Comparison of ENCODE assay signal across 18 mouse cellular contexts in genomic region chr5:122116243-122116642, GRCm38 (mm10). TPM values are rescaled to one million over a fixed set of nuclear protein-coding genes. Genes with fewer than 3 reads are reported as not detected.
DNase-seq lines count a peak whose midpoint lies in the region; ATAC-seq and TF ChIP-seq lines count a peak whose summit lies in the region.
"Had no signal": no experiment of that assay in that cellular context is flagged by ENCODE, and none has a peak within 500 bp of the region (broad histone marks: within the 10 kb centered on the region; RNA-seq: fewer than 3 reads in every experiment).

No protein-coding gene starts in this region.

- peak; percentile 32 for TF ChIP-seq CTCF in heart, postnatal 0 days (IDR thresholded peaks at IDR 0.05; ENCODE audit: low read depth)
- TF ChIP-seq CTCF in cortical plate, adult 2 months (IDR thresholded peaks at IDR 0.05; ENCODE audit: extremely low read depth, insufficient read depth, low read length): 0 out of 2 replicates have a peak, but pooled peaks have one; percentile 8

- no peak overlapping the region for H3K4me3 ChIP-seq in heart, postnatal 0 days (ENCODE audit: low read depth, low read length)
- H3K4me3 ChIP-seq in cortical plate, adult 2 months (ENCODE audit: insufficient read depth, low read length): no peak overlapping the region
- H3K4me3 ChIP-seq: embryonic facial prominence, embryonic 13.5 days; liver, embryonic 13.5 days; midbrain, embryonic 10.5 days had no signal

- H3K4me1 ChIP-seq in heart, postnatal 0 days (ENCODE audit: control insufficient read depth, insufficient read depth): no peaks in the 10 kb centered on the region
- no peaks in the 10 kb centered on the region for H3K4me1 ChIP-seq in cortical plate, adult 2 months (ENCODE audit: control insufficient read depth, insufficient read depth, low read length)
- H3K4me1 ChIP-seq: embryonic facial prominence, embryonic 13.5 days; liver, embryonic 13.5 days; midbrain, embryonic 10.5 days had no signal

- DNase-seq in heart, postnatal 0 days (ENCODE audit: low spot score): no peak
- no peak for DNase-seq in heart, adult 11 months
- DNase-seq in retina, postnatal 1 day: peak; percentile 37
- DNase-seq in retina, embryonic 14.5 days (ENCODE audit: low spot score): no peak
- peak; percentile 39 for DNase-seq in thymus, postnatal 14 days
- DNase-seq in ovary, postnatal 36 days (ENCODE audit: low spot score): no peak
- DNase-seq: adrenal gland, adult 8-10 months; kidney, postnatal 10 days; layer of hippocampus, postnatal 36 days; liver, embryonic 13.5 days had no signal

- H3K9me3 ChIP-seq in heart, postnatal 0 days (replicated peaks; ENCODE audit: control insufficient read depth, low read length): no peaks in the 10 kb centered on the region
- H3K9me3 ChIP-seq: embryonic facial prominence, embryonic 13.5 days; liver, embryonic 13.5 days had no signal

- TF ChIP-seq EP300 in heart, postnatal 0 days (IDR thresholded peaks at IDR 0.05; ENCODE audit: low read depth): no peak

- H3K9ac ChIP-seq in heart, postnatal 0 days (replicated peaks; ENCODE audit: low read depth, low read length): no peak overlapping the region
- H3K9ac ChIP-seq: embryonic facial prominence, embryonic 13.5 days; liver, embryonic 13.5 days had no signal

- no peak for TF ChIP-seq POLR2A in cortical plate, adult 2 months (IDR thresholded peaks at IDR 0.05; ENCODE audit: extremely low read depth, insufficient read depth, low read length)

- 83% methylated on average over 6 of the region's 6 CpGs for WGBS in heart, postnatal 0 days

- H3K27ac ChIP-seq in heart, postnatal 0 days (ENCODE audit: low read depth): no peak overlapping the region
- no peak overlapping the region for H3K27ac ChIP-seq in cortical plate, adult 2 months (ENCODE audit: insufficient read depth, low read length)
- H3K27ac ChIP-seq: embryonic facial prominence, embryonic 13.5 days; liver, embryonic 13.5 days; midbrain, embryonic 10.5 days had no signal

- H3K4me2 ChIP-seq in heart, postnatal 0 days (ENCODE audit: low read depth, low read length): no peak overlapping the region
- H3K4me2 ChIP-seq: embryonic facial prominence, embryonic 13.5 days; liver, embryonic 13.5 days had no signal

- H3K36me3 ChIP-seq in heart, postnatal 0 days (replicated peaks; ENCODE audit: control insufficient read depth, insufficient read depth, low read length): no peaks in the 10 kb centered on the region
- H3K36me3 ChIP-seq: embryonic facial prominence, embryonic 13.5 days; liver, embryonic 13.5 days; midbrain, embryonic 10.5 days had no signal

- no peak for ATAC-seq in heart, postnatal 0 days (ENCODE audit: insufficient read depth, low read depth)
- ATAC-seq in megakaryocyte-erythroid progenitor cell, adult 5-6 weeks (replicated peaks; ENCODE audit: low FRiP score, low TSS enrichment, poor library complexity, severe bottlenecking): no peak
- ATAC-seq: forebrain, embryonic 16.5 days had no signal

- H3K27me3 ChIP-seq in heart, postnatal 0 days (ENCODE audit: control insufficient read depth, insufficient read depth, low read length): no peaks in the 10 kb centered on the region
- H3K27me3 ChIP-seq: embryonic facial prominence, embryonic 13.5 days had no signal

RNA-seq across cellular contexts. Expression of gene Myl2, which starts 15.5 kb away (rescaled TPM):
- 7,568 and 8,637 TPM in 2 replicates for total RNA-seq in heart, postnatal 0 days (2014; rRNA removed; ENCODE audit: low replicate concordance)
- 15,488 and 15,525 TPM in 2 replicates for polyA plus RNA-seq in heart, postnatal 0 days (2015; fragmentation: Nextera tagmentation; extraction: Ambion mirVana)
- 2.3 and 2.4 TPM in 2 replicates for polyA plus RNA-seq in cortical plate, adult 2 months (2012; rRNA removed)
- total RNA-seq in megakaryocyte-erythroid progenitor cell, adult 5-6 weeks (2014; fragmentation: Nextera tagmentation): not detected in 2 replicates
- not detected in 2 replicates for total RNA-seq in megakaryocyte-erythroid progenitor cell, adult 5-6 weeks (2017)
- total RNA-seq: adrenal gland, adult 8-10 months; CH12.LX; granulocyte monocyte progenitor cell, adult 5-6 weeks; hematopoietic stem cell, adult 5-6 weeks had no signal
- polyA plus RNA-seq: embryonic facial prominence, embryonic 13.5 days had no signal

RNA-seq across cellular contexts. Expression of gene Ccdc63, which starts 24.4 kb away (rescaled TPM):
- not detected in 2 replicates for total RNA-seq in heart, postnatal 0 days (2014; rRNA removed; ENCODE audit: low replicate concordance)
- polyA plus RNA-seq in heart, postnatal 0 days (2015; fragmentation: Nextera tagmentation; extraction: Ambion mirVana): 0.26 and 0.27 TPM in 2 replicates
- polyA plus RNA-seq in cortical plate, adult 2 months (2012; rRNA removed): 0.17 and 0.44 TPM in 2 replicates
- 0.96 and 1.4 TPM in 2 replicates for total RNA-seq in megakaryocyte-erythroid progenitor cell, adult 5-6 weeks (2014; fragmentation: Nextera tagmentation)
- not detected in 2 replicates for total RNA-seq in megakaryocyte-erythroid progenitor cell, adult 5-6 weeks (2017)
- polyA plus RNA-seq: embryonic facial prominence, embryonic 13.5 days; forebrain, embryonic 16.5 days; midbrain, embryonic 10.5 days had no signal

RNA-seq across cellular contexts. Expression of gene Ppp1cc, which starts 41.8 kb away (rescaled TPM):
- total RNA-seq in heart, postnatal 0 days (2014; rRNA removed; ENCODE audit: low replicate concordance): 199 and 295 TPM in 2 replicates
- polyA plus RNA-seq in heart, postnatal 0 days (2015; fragmentation: Nextera tagmentation; extraction: Ambion mirVana): 146 and 157 TPM in 2 replicates
- 186 and 195 TPM in 2 replicates for polyA plus RNA-seq in cortical plate, adult 2 months (2012; rRNA removed)
- total RNA-seq in megakaryocyte-erythroid progenitor cell, adult 5-6 weeks (2014; fragmentation: Nextera tagmentation): 375 and 380 TPM in 2 replicates
- total RNA-seq in megakaryocyte-erythroid progenitor cell, adult 5-6 weeks (2017): 229 and 230 TPM in 2 replicates

Comparison
In these comparisons a context has a peak if more than half of its experiments do, and no peak if none do; other contexts are left out.
1. DNase-seq: peak in retina, postnatal 1 day (single experiment) and thymus, postnatal 14 days (single experiment); none in heart, postnatal 0 days (single experiment), heart, adult 11 months (single experiment), retina, embryonic 14.5 days (single experiment) and ovary, postnatal 36 days (single experiment).
2. RNA of gene Myl2, which starts 15.5 kb away (total RNA-seq): 7,568 to 8,637 TPM in heart, postnatal 0 days; not detected in megakaryocyte-erythroid progenitor cell, adult 5-6 weeks; every median in the first group is over 1,000 times any median in the second.